Mouse (Mus musculus): ENCODE measurements around the gene Praf2.

- TF ChIP-seq CTCF (IDR thresholded peaks at IDR 0.05; ENCODE audit: borderline replicate concordance, insufficient read depth, low read length) (no peak), POLR2A (IDR thresholded peaks at IDR 0.05; ENCODE audit: low read depth, low read length) (no peak)
Measured at GRCm38 (mm10) chrX:7744940-7745339, 16.7 kb downstream of the Praf2 start.

All from embryonic fibroblast, embryonic 13.5 days (primary cell).